Mouse (Mus musculus) left cerebral cortex, postnatal 14 days (tissue): ENCODE measurements at regions not wholly inside any gene's neighbourhood (a gene's known extent, or its start where the extent isn't known, plus 50 kb on each side); places are given as distances from the start of the nearest gene placed in this dataset.

ENCODE experiments used
- DNase-seq, 2 experiments: peaks; one replicate each; pipeline ENCODE4 v3.0.0; 2021 to 2022; ENCODE audit warnings: low spot score in 2 of 2, mixed read lengths in 1 of 2
- intact Hi-C: fragments of 180-260 bp; cut with DNase I; formaldehyde crosslinking; loops from one replicate; pipeline ENCODE4 v1.15.1; 2025

DNA sequence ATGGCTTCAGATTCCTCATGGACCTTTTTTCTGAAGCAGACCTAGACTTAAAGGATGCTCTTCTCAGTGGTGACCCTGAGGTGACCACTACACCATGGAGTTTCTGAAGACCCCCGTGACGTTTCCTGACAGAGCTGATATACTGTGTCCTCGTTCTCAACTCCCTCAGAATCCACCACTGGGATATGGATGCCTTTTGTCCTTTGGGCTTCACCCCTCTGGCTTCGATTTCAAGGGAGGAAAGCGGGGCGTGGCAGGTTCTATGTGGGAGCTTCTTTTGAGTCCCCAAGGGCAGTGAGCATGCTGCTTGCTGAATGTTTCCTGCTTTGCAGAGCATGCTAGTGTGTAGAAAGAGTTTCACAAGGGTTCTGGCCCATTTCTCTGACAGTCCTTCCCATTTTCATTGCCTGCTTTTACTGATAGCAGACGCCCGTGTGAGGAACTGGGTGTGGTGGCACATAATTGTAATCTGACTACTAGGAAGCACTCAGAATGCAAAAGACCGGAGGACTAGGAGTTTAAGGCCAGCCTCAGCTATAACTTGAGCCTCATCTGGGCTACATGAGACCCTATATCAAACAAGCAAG is 204.0 kb upstream of the Id2 start:
- intact Hi-C loops: no loop called here

DNA sequence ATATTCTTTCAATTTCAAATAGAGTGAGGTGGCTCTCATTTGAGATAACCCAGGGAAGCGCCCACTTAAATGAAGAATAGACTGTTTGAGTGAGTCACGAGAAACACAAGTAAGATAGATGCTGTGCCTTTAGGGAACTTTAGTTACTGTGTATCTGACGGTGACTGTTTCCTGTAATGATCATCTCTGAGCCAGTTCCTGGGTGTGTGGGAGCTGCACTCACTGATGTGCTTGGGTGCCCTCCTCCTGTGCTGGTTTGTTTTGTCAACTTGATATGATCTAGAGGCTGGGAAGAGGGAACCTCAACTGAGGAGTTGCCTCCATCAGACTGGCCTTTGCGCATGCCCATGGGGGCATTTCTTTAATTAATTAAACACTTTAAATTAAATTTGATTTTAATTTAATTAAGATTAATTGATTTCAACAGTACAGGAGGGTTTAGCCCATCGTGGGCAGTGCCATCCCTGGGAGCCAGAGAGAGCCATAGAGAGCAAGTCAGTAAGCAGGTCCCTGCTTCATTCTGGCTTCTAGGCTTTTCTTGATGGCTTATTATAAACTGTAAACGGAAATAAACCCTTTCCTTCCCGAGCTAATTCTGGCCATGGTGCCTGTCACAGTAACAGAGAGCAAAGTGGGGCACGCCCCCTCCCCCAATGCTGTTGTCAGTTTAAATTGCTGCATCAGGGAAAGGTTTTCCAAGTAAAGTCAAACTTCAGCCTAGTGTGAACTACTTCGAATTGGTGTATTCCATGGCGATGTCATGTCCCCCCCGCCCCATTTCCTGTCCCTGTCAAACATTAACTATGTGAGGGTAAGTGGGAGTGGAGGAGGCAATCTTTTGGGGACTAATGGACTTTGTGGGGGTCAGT is 202.9 kb upstream of the Id2 start:
- DNase-seq: no peak
- intact Hi-C loops: no loop called here

More for the DNA sequence above, 204.0 kb upstream of the Id2 start:
- no peak for DNase-seq

DNA sequence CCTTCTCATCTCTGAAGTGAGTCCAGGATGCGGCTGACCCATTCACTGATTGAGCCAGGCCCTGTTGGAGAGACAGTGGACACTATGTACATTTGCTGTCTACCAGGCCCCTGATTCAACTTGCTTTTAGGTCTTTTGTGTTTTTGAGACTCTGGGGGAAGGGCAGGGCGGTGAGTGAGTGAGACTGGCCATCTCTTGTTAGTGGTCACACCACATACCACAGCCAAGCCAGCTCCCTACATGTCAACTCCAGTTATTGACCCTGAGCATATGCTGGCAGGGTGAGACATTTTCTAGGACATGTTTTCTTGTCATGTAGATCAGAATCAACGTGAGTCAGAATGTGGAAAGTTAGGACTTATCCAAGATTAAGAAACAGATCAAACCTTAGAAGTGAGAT is 201.8 kb upstream of the Id2 start:
- DNase-seq: no peak
- intact Hi-C loops: no loop called here

DNA sequence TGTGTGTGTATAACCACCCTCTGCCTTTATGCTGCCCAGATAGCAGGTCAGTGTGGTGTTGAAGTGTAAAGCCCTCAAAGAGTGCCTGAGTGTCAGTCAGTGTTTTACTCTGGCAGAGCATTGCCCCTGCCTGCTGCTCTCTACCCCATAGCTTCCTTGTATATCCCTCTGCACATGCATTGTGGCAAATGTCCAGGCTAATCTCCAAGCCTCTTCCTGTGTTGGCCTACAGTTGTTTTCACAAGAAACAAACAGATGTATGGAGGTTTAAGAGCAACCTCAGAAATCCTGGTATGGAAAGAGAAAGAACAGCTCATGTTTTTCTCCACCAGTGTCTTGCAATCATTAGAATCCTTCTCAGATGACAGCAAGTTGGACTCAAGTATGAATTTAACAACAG is 201.0 kb upstream of the Id2 start:
- intact Hi-C loops: no loop called here
- DNase-seq: no peak

DNA sequence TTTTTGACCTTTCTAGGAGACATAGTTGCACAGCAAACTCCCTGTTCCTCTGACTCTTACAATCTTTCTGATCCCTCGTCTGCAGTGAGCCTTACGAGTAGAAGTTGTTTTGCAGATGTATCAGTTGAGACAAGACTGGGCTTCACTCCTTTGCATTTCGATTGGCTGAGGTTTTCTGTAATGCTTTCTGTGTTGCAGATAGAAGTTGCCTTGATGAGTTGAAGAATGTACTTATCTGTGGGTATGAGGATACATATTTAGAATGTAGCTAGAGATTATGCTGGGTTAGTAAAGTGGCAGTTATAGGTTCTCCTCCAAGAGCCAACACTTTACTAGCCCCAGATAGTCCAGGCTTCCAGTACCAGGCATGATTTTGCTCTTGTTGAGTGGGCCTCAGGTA is 199.7 kb upstream of the Id2 start:
- no peak for DNase-seq
- intact Hi-C loops: no loop called here

DNA sequence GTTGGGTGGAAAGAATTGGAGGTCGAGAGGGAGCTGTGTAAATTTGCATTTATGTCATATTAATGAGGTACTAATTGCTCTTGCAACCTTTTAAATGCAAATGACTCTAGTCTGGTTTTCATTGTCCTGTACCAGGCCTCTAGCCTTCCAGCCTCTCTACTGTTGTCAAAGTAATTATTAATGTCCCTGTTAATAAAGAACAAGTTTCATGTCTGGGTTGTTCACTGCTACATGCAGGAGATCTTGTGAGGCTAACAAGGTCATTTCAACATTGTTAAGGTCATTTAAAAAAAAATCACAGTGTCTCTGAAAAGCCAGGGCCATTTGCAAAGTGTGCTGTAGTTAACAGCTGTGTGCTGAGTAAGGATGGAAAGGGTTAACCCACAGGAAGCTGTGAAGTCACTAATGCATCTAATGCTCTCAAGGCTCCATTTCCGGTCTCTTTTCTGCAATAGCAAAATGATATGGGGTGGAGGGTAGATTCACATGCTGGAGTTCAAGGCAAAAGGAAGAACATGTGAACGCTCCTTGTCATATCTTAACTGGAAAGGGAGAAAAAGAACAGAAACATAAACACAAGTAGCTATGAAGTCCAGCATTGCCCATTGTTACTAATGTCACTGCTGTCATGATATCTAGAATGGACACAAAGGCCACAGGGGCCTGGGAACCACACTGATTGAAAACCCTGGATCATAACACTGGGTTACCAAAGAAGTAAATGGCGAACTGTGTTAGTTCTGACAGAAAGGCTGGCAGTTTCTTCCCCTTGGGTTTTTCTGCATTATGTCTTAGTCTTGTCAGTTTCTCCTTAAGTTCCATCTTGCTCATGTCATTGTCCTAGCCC is 197.5 kb upstream of the Id2 start:
- intact Hi-C loops: no loop called here
- no peak for DNase-seq

DNA sequence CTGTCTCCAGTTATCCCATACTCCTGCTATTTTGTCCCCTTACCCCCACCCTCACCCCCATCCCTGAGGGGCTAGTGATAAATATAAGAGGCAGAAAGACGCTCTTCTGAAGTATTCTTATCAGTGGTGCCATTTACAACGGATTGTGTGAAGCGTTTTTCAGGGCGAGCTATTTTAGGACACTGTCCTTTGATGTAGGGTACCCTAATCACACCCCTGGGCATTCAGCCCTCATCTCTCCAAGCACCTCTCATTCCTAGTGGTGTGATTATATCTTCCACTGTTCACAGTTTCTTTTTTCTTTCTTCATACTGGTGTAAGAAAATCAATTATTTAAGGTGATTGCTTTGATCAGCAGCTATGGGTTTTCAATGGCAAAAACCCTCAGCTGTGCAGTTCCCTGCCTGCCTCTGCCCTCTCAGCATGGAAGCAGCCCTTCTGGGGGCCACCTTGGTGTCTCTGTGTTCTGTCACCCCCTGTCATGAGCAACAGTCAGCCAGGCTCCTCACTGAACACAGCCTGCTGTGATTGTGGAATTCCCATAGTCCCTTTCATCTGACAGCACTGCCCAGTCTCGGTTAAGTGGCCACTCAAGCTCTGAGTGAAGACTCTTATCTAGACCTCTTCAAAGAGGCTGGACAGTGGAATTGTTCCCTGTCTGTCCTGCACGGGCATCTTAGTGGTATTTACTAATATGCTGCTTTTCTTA is 196.7 kb upstream of the Id2 start:
- intact Hi-C loops: no loop called here
- DNase-seq: no peak

DNA sequence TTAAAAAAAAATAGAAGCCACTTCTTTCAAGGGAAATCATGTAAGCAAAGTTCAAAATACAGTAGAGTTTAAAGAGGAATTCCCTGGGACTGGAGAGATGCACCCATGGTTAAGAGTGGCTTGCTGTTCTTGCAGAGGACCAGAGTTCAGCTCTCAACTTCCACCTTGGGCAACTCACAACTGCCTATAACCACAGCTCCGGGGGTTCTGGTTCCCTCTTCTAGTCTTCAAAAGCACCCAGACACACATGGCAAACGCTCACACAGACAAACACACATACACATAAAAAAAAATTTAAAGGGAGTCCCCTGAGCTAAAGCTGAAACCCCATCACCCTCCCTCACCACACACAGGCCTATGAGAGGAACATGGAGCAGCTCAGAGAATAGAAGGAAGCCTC is 192.4 kb upstream of the Id2 start:
- intact Hi-C loops: no loop called here
- no peak for DNase-seq

DNA sequence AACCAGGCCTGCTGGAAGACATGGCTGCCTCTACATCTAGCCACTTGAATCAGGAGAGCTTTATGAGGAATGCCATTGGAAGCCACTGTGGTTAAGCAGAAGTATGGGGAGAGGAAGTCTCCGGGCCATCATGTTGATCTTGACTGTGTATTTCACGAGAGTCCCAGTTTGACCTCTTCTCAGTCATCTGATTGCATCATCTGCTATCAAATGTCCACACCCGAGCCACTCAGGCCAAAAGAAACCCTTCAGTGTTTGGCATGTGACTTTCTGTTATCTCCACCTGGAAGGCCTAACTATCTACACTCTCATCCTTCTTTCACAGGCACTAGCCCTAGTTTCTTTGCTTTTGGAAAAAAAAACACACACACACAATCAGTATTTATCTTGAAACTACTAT is 186.9 kb upstream of the Id2 start:
- no peak for DNase-seq
- intact Hi-C loops: no loop called here

DNA sequence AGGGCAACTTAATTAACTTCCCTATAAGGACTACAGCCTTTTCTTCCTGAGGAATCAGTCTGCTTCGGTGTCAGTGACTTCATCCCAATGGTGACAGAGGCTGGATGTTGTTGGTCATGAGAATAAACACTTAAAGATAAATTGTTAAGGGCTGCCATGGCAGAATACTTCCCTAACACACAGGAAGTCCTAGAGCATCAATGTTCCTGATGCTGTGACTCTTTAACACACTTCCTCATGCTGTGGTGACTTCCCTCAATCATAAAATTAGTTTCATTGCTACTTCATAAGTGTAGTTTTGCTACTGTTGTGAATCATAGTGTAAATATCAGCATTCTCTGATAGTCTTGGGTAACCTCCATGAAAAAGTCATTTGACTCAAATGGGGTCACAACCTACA is 184.5 kb upstream of the Id2 start:
- no peak for DNase-seq
- intact Hi-C loops: no loop called here

DNA sequence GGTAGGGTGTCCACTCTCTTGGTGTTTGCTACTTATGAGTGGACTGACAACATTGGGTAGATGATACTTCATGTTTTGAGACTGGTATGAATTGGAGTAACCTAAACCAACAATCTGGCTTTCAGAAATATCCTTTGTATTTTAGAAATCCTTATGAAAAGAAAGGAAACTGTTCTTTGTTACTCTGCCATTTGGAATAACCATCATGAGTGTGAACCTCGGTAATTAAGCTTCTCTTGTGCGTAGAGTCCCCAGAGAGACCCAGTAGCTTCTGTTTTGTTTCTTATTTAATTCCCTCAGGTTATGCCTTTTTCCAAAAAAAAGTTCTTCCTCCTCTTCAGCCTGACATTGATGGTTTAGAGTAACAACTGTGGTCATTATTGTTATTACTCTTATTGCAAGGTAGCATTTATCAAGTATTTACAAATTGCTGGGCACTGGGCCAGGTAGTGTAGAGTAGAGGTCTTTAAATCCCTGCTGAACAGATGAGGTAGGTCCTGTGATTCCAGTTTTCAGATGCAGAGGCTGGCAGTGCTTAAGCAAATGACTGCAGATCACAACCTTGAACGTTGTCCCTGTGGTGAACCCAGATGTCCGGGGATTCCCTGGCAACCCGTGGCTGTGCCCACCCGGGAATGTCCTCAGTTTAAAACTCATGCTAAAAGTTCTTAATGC is 176.8 kb upstream of the Id2 start:
- intact Hi-C loops: no loop called here
- DNase-seq: no peak

DNA sequence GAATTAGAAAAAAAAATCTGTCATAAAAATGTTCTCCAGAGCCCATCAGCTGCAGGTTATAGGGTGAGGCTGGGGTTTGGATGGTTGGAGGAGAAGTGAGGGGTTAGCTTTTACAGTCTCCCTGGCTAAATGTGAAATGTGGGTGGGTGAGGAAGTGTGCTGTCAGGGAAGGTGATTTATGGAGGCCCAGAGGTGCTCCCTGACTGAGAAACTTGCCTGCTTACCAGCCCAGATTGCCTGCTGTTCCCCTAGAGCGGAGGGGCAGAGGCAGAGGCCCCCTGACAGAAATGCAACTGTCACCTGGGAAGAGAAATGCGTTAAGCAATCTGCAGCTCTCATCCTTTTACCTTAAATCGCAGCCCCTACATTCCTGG is 175.8 kb upstream of the Id2 start:
- intact Hi-C loops: no loop called here
- DNase-seq: no peak

DNA sequence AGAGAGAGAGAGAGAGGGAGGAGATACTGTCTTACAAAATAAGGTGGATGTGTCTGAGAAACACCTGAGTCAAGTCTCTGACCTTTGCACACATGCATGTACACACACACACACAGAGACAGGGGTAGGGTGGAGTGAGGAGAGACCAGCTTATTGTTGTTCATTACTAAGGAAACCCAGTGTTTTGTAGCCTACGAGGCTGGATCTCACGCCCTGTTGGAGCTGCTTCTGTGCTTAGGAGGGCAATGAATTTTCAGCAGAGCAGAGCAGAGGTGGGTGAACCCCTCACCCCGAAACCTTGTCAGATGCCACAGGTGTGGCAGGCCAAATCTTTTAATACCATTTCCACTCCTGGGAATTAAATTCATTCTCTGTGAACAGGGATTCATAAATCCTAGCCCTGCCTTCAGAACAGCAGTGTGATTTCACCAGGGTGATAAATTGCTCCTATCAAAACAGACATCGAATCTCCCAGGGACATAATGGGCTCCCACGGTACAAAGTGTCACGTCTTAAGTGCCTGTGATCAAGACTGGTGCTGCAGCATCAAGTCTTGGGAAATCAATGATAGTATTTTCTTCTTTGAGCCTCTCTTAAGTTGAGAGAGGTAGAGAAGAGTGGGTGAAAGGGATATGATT is 175.3 kb upstream of the Id2 start:
- intact Hi-C loops: no loop called here
- DNase-seq: no peak

DNA sequence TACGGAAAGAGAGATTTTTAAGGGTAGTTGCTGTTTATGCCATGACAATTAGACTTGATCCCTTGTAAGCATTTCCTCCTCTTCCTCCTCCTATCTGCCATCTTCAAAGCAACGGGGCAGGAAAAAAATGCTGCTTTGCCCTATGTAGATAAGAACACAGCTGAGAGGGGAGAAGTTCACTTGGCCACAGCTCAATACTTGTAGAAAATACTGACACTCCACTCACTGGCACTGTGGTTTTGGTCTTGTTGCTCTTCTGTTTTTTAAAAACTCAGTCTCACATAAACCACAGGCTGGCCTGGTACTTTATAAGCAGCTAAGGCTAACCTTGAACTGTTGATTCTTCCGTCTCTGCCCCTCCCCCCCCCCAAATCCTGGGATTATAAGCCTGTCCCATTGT is 172.9 kb upstream of the Id2 start:
- intact Hi-C loops: no loop called here

DNA sequence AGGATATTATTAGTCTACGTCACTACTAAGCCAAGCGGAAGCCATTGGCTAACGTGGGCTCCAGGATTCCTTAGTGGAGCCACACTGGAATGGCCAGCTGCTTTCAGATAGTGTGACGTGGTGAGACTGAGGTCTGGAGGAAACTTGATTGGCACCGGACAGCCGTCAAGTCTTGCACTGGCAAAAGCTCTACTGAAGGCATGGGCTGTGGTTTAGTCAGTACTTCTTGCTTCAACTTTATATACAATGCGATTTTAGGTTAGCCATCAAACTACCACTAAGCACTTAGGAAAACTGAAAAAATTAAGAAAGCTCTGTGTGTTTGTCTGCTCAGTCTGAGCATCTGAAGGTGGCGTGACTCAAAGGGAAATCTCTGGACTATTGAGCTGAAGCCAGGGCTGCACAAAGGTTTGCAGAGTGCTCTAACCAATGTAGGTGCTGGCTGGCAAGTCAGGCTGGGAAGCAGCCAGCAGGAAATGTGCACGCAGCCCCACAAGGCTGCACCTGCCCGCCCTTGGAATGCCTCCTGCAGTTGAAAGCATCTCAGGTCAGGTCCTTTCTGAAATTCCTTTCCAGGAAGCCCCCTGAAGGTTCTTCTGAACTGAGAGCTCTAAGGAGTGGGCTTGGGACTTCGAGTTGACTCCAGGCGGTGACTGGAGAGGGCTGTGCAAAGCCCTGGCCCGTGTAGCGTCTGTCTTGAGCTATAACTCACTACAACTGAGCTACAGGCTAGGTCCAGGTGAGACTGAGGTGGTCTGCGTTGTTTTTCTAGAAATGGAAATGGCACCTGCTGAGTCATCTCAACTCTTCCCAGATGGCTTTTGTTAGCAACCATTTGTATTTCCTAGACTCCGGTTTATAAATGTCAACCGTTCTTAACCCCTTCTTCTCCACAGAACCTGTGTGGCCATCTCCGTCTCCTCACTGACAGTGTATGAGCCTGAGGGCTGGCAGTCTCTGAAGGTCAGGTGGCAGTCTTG is 172.2 kb upstream of the Id2 start:
- DNase-seq: no peak
- intact Hi-C loops: no loop called here

More for the DNA sequence above, 172.9 kb upstream of the Id2 start:
- no peak for DNase-seq

DNA sequence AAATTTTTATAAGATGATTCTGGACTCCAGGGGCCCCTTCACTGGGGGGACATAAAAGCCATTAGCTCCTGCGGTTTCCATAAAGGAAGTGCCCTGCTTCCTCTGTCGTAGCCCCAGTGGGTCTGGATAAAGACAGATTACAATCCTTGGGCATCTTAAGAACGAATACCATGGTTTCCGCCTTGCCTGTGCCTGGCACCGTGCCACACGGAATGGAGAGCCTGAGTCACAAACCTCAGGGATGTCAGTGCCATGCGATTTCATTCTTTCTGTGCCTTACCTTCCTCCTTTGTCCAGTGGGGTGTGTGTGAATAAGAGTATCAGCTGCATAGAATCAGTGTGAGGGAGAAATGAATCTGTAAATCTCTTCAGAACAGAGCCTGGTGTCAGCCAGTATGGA is 171.4 kb upstream of the Id2 start:
- no peak for DNase-seq
- intact Hi-C loops: no loop called here

DNA sequence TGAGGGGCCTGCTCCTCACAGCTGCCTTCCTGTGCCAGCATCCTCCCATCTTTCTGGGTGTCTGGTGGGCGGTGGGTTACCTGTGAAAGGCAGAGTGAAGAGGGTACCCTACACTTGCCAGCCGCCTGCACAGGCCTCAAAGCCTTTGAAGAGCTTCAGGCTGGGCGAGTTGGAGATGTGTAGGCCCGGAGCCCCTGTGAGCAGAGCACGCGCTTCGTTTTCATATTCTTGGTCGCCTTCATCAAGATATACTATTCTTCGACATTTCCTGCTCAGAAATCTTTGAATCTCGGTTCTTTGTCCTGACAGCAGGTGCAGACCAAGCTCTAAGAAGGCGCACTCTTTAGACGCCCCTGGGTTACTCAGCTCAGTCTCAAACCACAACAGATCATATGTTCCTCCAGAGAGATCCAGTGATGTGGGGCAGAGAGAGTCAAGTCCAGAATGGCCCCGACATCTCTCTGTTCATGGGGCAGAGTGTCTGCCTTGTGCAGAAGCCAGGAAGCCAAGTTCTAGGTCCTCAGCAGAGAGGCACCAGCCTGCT is 170.7 kb upstream of the Id2 start:
- no peak for DNase-seq
- intact Hi-C loops: no loop called here
